Mouse (Mus musculus) MEL (cell line): ENCODE measurements around the gene Zfp90.

Source experiments
- CTCF ChIP-seq, 3 experiments: IDR thresholded peaks in 2 of 3; conservative IDR thresholded peaks in 1 of 3; 2 replicates each; pipeline ENCODE4 v1.5.1; 2011 to 2012; ENCODE audit warnings: low read length in 3 of 3, low read depth in 2 of 3, mild to moderate bottlenecking in 2 of 3, improper control_type of control experiment in 1 of 3, inconsistent platforms in 1 of 3, mixed read lengths in 1 of 3, moderate library complexity in 1 of 3; ENCODE audit not compliant: control insufficient read depth in 1 of 3, insufficient read depth in 1 of 3, poor library complexity in 1 of 3, severe bottlenecking in 1 of 3
- EP300 ChIP-seq, 2 experiments: IDR thresholded peaks; 2 replicates each; pipeline ENCODE4 v1.6.1; 2011; ENCODE audit warnings: improper control_type of control experiment in 2 of 2, low read length in 2 of 2, low read depth in 1 of 2, mild to moderate bottlenecking in 1 of 2
- HCFC1 ChIP-seq: IDR thresholded peaks from 2 replicates; pipeline ENCODE4 v1.6.1; 2012; ENCODE audit warnings: low read depth, mild to moderate bottlenecking, inconsistent platforms, low read length, improper control_type of control experiment, moderate library complexity
- MAX ChIP-seq: IDR thresholded peaks from 2 replicates; pipeline ENCODE4 v1.6.1; 2011; ENCODE audit warnings: low read length, improper control_type of control experiment
- TAL1 ChIP-seq: IDR thresholded peaks from 2 replicates; pipeline ENCODE4 v1.6.1; 2012; ENCODE audit warnings: mild to moderate bottlenecking, inconsistent platforms, low read length, moderate library complexity, mixed read lengths
- TCF12 ChIP-seq: IDR thresholded peaks from 2 replicates; pipeline ENCODE4 v1.6.1; 2014; ENCODE audit warnings: low read depth, mild to moderate bottlenecking, inconsistent platforms, low read length, improper control_type of control experiment, moderate library complexity

GRCm38 (mm10) chr8:106417692-106418091, 2.6 kb downstream of the Zfp90 start:
- TF ChIP-seq EP300 (IDR thresholded peaks at IDR 0.05; ENCODE audit: low read depth in 1 of 2, low read length in 2 of 2) (no peak), MAX (no peak), CTCF (IDR thresholded peaks at IDR 0.05 in 2 of 3, conservative IDR thresholded peaks at IDR 0.05 in 1 of 3; ENCODE audit: control insufficient read depth in 1 of 3, insufficient read depth in 1 of 3, low read depth in 2 of 3, low read length in 3 of 3, poor library complexity in 1 of 3, severe bottlenecking in 1 of 3) (no peak), HCFC1 (no peak), TAL1 (no peak), TCF12 (no peak)
